In the genomic region with DNA sequence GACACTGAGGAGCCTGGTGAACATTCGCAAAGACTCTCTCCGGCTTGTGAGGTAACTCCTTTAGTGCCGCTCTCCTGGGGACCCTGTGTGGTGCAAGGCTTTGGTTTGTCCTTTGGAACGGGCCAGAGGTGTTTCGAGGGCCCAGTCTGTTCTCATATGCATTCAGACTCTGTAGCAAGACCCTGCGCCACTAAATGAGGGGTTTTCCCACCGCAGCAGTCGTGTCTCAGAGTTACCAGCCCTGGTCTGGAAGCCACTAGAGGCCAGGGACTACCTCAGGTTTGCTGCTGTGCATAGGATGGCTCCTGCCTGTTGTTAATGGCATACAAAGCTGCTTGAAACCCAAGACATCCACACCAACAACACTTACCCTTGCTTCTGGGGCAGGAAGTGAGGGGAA, we compare ENCODE assay signal across 22 mouse cellular contexts. TPM values are rescaled to one million over a fixed set of nuclear protein-coding genes. Genes with fewer than 3 reads are reported as not detected.
A peak's percentile ranks its signal among the peaks of the same experiment; 100 is the strongest.
DNase-seq lines count a peak whose midpoint lies in the region; ATAC-seq and TF ChIP-seq lines count a peak whose summit lies in the region.
"Had no signal": no experiment of that assay in that cellular context is flagged by ENCODE, and none has a peak within 500 bp of the region (broad histone marks: within the 10 kb centered on the region; RNA-seq: fewer than 3 reads in every experiment).

No protein-coding gene starts in this region.

- no peaks in the 10 kb centered on the region for H3K9me3 ChIP-seq in midbrain, embryonic 11.5 days (ENCODE audit: control insufficient read depth, low read length)
- H3K9me3 ChIP-seq in midbrain, embryonic 13.5 days, result no peaks in the 10 kb centered on the region
- H3K9me3 ChIP-seq in CH12.LX (replicated peaks; ENCODE audit: low read length), result no peaks in the 10 kb centered on the region
- H3K9me3 ChIP-seq: G1E had no signal

- TF ChIP-seq POLR2A in CH12.LX (IDR thresholded peaks at IDR 0.05; ENCODE audit: low read depth, low read length), result no peak

- peak; percentile 34; the same call in 1 of the 2 replicates for TF ChIP-seq EP300 in CH12.LX (IDR thresholded peaks at IDR 0.05; ENCODE audit: low read length)

- no peaks in the 10 kb centered on the region for H3K27me3 ChIP-seq in midbrain, embryonic 11.5 days (ENCODE audit: control insufficient read depth, insufficient read depth, low read length)
- no peaks in the 10 kb centered on the region for H3K27me3 ChIP-seq in midbrain, embryonic 13.5 days
- H3K27me3 ChIP-seq in CH12.LX (replicated peaks), result no peaks in the 10 kb centered on the region
- H3K27me3 ChIP-seq: Patski had no signal

- WGBS in midbrain, embryonic 11.5 days, result 95% methylated on average over 8 of the region's 8 CpGs
- WGBS in midbrain, embryonic 13.5 days, result 98% methylated on average over 8 of the region's 8 CpGs

- H3K9ac ChIP-seq in midbrain, embryonic 11.5 days (ENCODE audit: low read length), result no peak overlapping the region
- H3K9ac ChIP-seq in midbrain, embryonic 13.5 days (replicated peaks), result no peak overlapping the region
- 0 out of 2 replicates have a peak overlapping the region, but pooled peaks have one; percentile 7 for H3K9ac ChIP-seq in CH12.LX (ENCODE audit: insufficient read depth, low read depth)

- in situ Hi-C loops in CH12.LX (cut with MboI; ENCODE audit: low pct_ligation_motif_present, low pct_unique_long_range_greater_than_20kb, low sequenced_read_pairs), result no loop called here

- no peak for TF ChIP-seq RAD21 in CH12.LX (IDR thresholded peaks at IDR 0.05; ENCODE audit: low read depth, low read length)

- ATAC-seq in midbrain, embryonic 11.5 days (ENCODE audit: low FRiP score), result no peak
- ATAC-seq in midbrain, embryonic 13.5 days, result no peak
- ATAC-seq: activated CD4-positive, CD25-positive, alpha-beta regulatory T cell, adult 4 months; CD4-positive, CD25-positive, alpha-beta regulatory T cell, adult 4 months; Patski had no signal

- H3K4me3 ChIP-seq in midbrain, embryonic 11.5 days (ENCODE audit: low read depth, low read length), result no peak overlapping the region
- H3K4me3 ChIP-seq in midbrain, embryonic 13.5 days (replicated peaks), result no peak overlapping the region
- H3K4me3 ChIP-seq in CH12.LX (replicated peaks in 1 of 3; ENCODE audit: low read depth in 2 of 3, low read length in 2 of 3, poor library complexity in 1 of 3), result peak overlapping the region in 1 of 3 experiments; percentile 5

- TF ChIP-seq CTCF in CH12.LX (conservative IDR thresholded peaks at IDR 0.05 in 1 of 2, IDR thresholded peaks at IDR 0.05 in 1 of 2; ENCODE audit: low read depth in 2 of 2, low read length in 2 of 2), result no peak

- H3K27ac ChIP-seq in midbrain, embryonic 11.5 days (ENCODE audit: low read depth, low read length), result no peak overlapping the region
- no peak overlapping the region for H3K27ac ChIP-seq in midbrain, embryonic 13.5 days
- H3K27ac ChIP-seq in CH12.LX (ENCODE audit: insufficient read depth, low read depth), result peak overlapping the region; percentile 73

- H3K79me2 ChIP-seq in CH12.LX (replicated peaks; ENCODE audit: control insufficient read depth, extremely low read depth, insufficient read depth, poor library complexity, severe bottlenecking), result no peaks in the 10 kb centered on the region

- peak; percentile 56 for DNase-seq in adrenal gland, postnatal 14 days
- DNase-seq in adrenal gland, adult (ENCODE audit: inconsistent age in 2 of 2, low spot score in 1 of 2), result no peak
- peak; percentile 35 for DNase-seq in midbrain, embryonic 11.5 days (ENCODE audit: low spot score, missing footprints)
- peak; percentile 59 for DNase-seq in CH12.LX (ENCODE audit: extremely low read depth)
- no peak for DNase-seq in embryo, embryonic 10.5 days (ENCODE audit: low spot score)
- DNase-seq: adrenal gland, adult 2 months; adrenal gland, adult 8-10 months; adrenal gland, postnatal 10 days; adrenal gland, postnatal 25 days; adrenal gland, postnatal 36 days; B cell, adult 2 months; cerebellum, adult 11 months; cerebellum, adult 11-12 months; cerebellum, adult 18-20 months; cerebellum, adult 2 months; cerebellum, adult 8-10 months; cerebellum, adult 9-10 months had no signal

- dilution Hi-C loops in CH12.LX (cut with MboI; ENCODE audit: extremely low pct_ligation_motif_present, extremely low pct_unique_long_range_greater_than_20kb, low sequenced_read_pairs), result no loop called here

- H3K4me1 ChIP-seq in midbrain, embryonic 11.5 days (ENCODE audit: control insufficient read depth, insufficient read depth, low read length), result no peaks in the 10 kb centered on the region
- H3K4me1 ChIP-seq in midbrain, embryonic 13.5 days (replicated peaks), result no peaks in the 10 kb centered on the region
- peaks cover 39 to 70% of the 10 kb centered on the region in 2 experiments for H3K4me1 ChIP-seq in CH12.LX (ENCODE audit: control insufficient read depth in 1 of 2, insufficient read depth in 2 of 2)

- no peak overlapping the region for H3K4me2 ChIP-seq in midbrain, embryonic 11.5 days
- no peak overlapping the region for H3K4me2 ChIP-seq in midbrain, embryonic 13.5 days (replicated peaks)
- H3K4me2 ChIP-seq in CH12.LX (ENCODE audit: insufficient read depth, low read depth, poor library complexity, severe bottlenecking), result no peak overlapping the region

- 0 out of 2 replicates have a peak, but pooled peaks cover 2% of the 10 kb centered on the region for H3K36me3 ChIP-seq in midbrain, embryonic 11.5 days (ENCODE audit: control insufficient read depth, insufficient read depth, low read length)
- peaks cover 56% of the 10 kb centered on the region for H3K36me3 ChIP-seq in midbrain, embryonic 13.5 days
- peaks cover 11 to 23% of the 10 kb centered on the region in 2 experiments for H3K36me3 ChIP-seq in CH12.LX (replicated peaks in 1 of 2; ENCODE audit: control insufficient read depth in 1 of 2, insufficient read depth in 1 of 2, low read length in 1 of 2)

TF ChIP-seq in CH12.LX, 34 proteins besides CTCF, POLR2A, EP300 and RAD21:
- peak; percentile 48; the same call in 1 of the 2 replicates for TF ChIP-seq TCF12 (IDR thresholded peaks at IDR 0.05; ENCODE audit: low read depth, low read length)
- TF ChIP-seq ZMIZ1 (IDR thresholded peaks at IDR 0.05; ENCODE audit: low read depth, low read length), result no peak
- TF ChIP-seq IRF4 (IDR thresholded peaks at IDR 0.05; ENCODE audit: low read depth, low read length), result peak; percentile 62; the same call in 1 of the 2 replicates
- TF ChIP-seq ZC3H11A (IDR thresholded peaks at IDR 0.05; ENCODE audit: low read depth, low read length), result no peak
- no peak for TF ChIP-seq MXI1 (IDR thresholded peaks at IDR 0.05; ENCODE audit: low read depth, low read length)
- no peak; the same call in 1 of the 2 replicates for TF ChIP-seq NRF1 (IDR thresholded peaks at IDR 0.05; ENCODE audit: low read depth, low read length)
- peak; percentile 53; the same call in 1 of the 2 replicates for TF ChIP-seq MAZ (IDR thresholded peaks at IDR 0.05; ENCODE audit: low read depth, low read length)
- TF ChIP-seq ELF1 (IDR thresholded peaks at IDR 0.05; ENCODE audit: low read depth, low read length), result no peak
- TF ChIP-seq ETS1 (conservative IDR thresholded peaks at IDR 0.05; ENCODE audit: low read depth, low read length), result peak; percentile 43; the same call in 1 of the 2 replicates
- 0 out of 2 replicates have a peak, but pooled peaks have one; percentile 38 for TF ChIP-seq SIN3A (IDR thresholded peaks at IDR 0.05; ENCODE audit: low read length)
- TF ChIP-seq TBP (conservative IDR thresholded peaks at IDR 0.05; ENCODE audit: low read depth, low read length), result no peak
- no peak for TF ChIP-seq RCOR1 (conservative IDR thresholded peaks at IDR 0.05; ENCODE audit: low read depth, low read length)
- TF ChIP-seq MYC (IDR thresholded peaks at IDR 0.05; ENCODE audit: low read depth, low read length), result 0 out of 2 replicates have a peak, but pooled peaks have one; percentile 20
- no peak for TF ChIP-seq POLR2AphosphoS2 (IDR thresholded peaks at IDR 0.05; ENCODE audit: low read depth, low read length)
- no peak for TF ChIP-seq USF1 (IDR thresholded peaks at IDR 0.05; ENCODE audit: low read depth, low read length)
- TF ChIP-seq CHD2 (IDR thresholded peaks at IDR 0.05; ENCODE audit: low read length), result no peak
- peak; percentile 51; the same call in 1 of the 2 replicates for TF ChIP-seq MEF2A (IDR thresholded peaks at IDR 0.05; ENCODE audit: borderline replicate concordance, low read depth, low read length)
- TF ChIP-seq NELFE (IDR thresholded peaks at IDR 0.05; ENCODE audit: low read depth, low read length), result peak; percentile 14; the same call in 1 of the 2 replicates
TF ChIP-seq in CH12.LX: peak in this region for 8.

RNA-seq across cellular contexts. Expression of a gene that starts 24.7 kb away (rescaled TPM):
- 86.3 and 87.7 TPM in 2 replicates for total RNA-seq in adrenal gland, postnatal 14 days (2021)
- polyA plus RNA-seq in midbrain, embryonic 11.5 days (2014; fragmentation: Nextera tagmentation; extraction: Ambion mirVana), result 63.8 and 66.9 TPM in 2 replicates
- 100 and 101 TPM in 2 replicates for polyA plus RNA-seq in midbrain, embryonic 13.5 days (2015; fragmentation: Nextera tagmentation; extraction: Ambion mirVana)
- total RNA-seq in CH12.LX (2012; rRNA removed) (14.1 and 16.9 TPM in 2 replicates), CH12.LX (2014; rRNA removed) (9.0 and 11.7 TPM in 2 replicates)
- polyA plus RNA-seq in CH12.LX (2012; ENCODE audit: insufficient read length, low read depth), result 12.9 and 15.5 TPM in 2 replicates

RNA-seq across cellular contexts. Expression of a gene that starts 27.8 kb away (rescaled TPM):
- total RNA-seq in adrenal gland, postnatal 14 days (2021), result 54.2 and 57.6 TPM in 2 replicates
- 120 and 132 TPM in 2 replicates for polyA plus RNA-seq in midbrain, embryonic 11.5 days (2014; fragmentation: Nextera tagmentation; extraction: Ambion mirVana)
- polyA plus RNA-seq in midbrain, embryonic 13.5 days (2015; fragmentation: Nextera tagmentation; extraction: Ambion mirVana), result 130 and 131 TPM in 2 replicates
- total RNA-seq in CH12.LX (2012; rRNA removed), result 65.7 and 66.1 TPM in 2 replicates
- total RNA-seq in CH12.LX (2014; rRNA removed), result 32.8 and 36.3 TPM in 2 replicates
- 94.9 and 101 TPM in 2 replicates for polyA plus RNA-seq in CH12.LX (2012; ENCODE audit: insufficient read length, low read depth)

RNA-seq across cellular contexts. Expression of a gene that starts 30.6 kb away (rescaled TPM):
- 36.9 and 40.8 TPM in 2 replicates for total RNA-seq in adrenal gland, postnatal 14 days (2021)
- polyA plus RNA-seq in midbrain, embryonic 11.5 days (2014; fragmentation: Nextera tagmentation; extraction: Ambion mirVana), result 22.1 and 22.2 TPM in 2 replicates
- polyA plus RNA-seq in midbrain, embryonic 13.5 days (2015; fragmentation: Nextera tagmentation; extraction: Ambion mirVana), result 45.8 and 46.2 TPM in 2 replicates
- total RNA-seq in CH12.LX (2012; rRNA removed), result 11.6 and 12.9 TPM in 2 replicates
- total RNA-seq in CH12.LX (2014; rRNA removed), result 7.2 and 9.6 TPM in 2 replicates
- polyA plus RNA-seq in CH12.LX (2012; ENCODE audit: insufficient read length, low read depth), result 48.7 and 53.7 TPM in 2 replicates

RNA-seq across cellular contexts. Expression of a gene that starts 53.2 kb away (rescaled TPM):
- total RNA-seq in adrenal gland, postnatal 14 days (2021), result 35.1 and 39.4 TPM in 2 replicates
- polyA plus RNA-seq in midbrain, embryonic 11.5 days (2014; fragmentation: Nextera tagmentation; extraction: Ambion mirVana), result 39.8 and 42.4 TPM in 2 replicates
- 79.1 and 85.4 TPM in 2 replicates for polyA plus RNA-seq in midbrain, embryonic 13.5 days (2015; fragmentation: Nextera tagmentation; extraction: Ambion mirVana)
- total RNA-seq in CH12.LX (2012; rRNA removed) (24.4 and 34.0 TPM in 2 replicates), CH12.LX (2014; rRNA removed) (17.0 and 17.4 TPM in 2 replicates)
- polyA plus RNA-seq in CH12.LX (2012; ENCODE audit: insufficient read length, low read depth), result 33.5 and 34.9 TPM in 2 replicates

Comparison
In these comparisons a context has a peak if more than half of its experiments do, and no peak if none do; other contexts are left out.
1. DNase-seq: peak in adrenal gland, postnatal 14 days (single experiment), midbrain, embryonic 11.5 days (single experiment) and CH12.LX (single experiment); none in adrenal gland, adult (0 of 2) and embryo, embryonic 10.5 days (single experiment).